Mouse (Mus musculus): ENCODE data around the gene P2rx1.

The P2rx1 gene

GRCm38 (mm10) chr11:72987807-72988206 is 11.1 kb upstream of the P2rx1 start:
- DNase-seq (ENCODE audit: low read depth) = no peak

- DNase-seq (ENCODE audit: low read depth) = no peak
Measured at GRCm38 (mm10) chr11:72989044-72989443, 9.9 kb upstream of the P2rx1 start.

GRCm38 (mm10) chr11:72990688-72991087 is 8.2 kb upstream of the P2rx1 start:
- no peak for DNase-seq (ENCODE audit: low read depth)

GRCm38 (mm10) chr11:72991961-72992360 is 6.9 kb upstream of the P2rx1 start:
- no peak for DNase-seq (ENCODE audit: low read depth)

- DNase-seq (ENCODE audit: low read depth) = no peak
Measured at GRCm38 (mm10) chr11:72996346-72996745, 2.6 kb upstream of the P2rx1 start.

GRCm38 (mm10) chr11:72996781-72997180 is 2.1 kb upstream of the P2rx1 start:
- no peak for DNase-seq (ENCODE audit: low read depth)

- no peak for DNase-seq (ENCODE audit: low read depth)
Measured at GRCm38 (mm10) chr11:72997529-72998326, 1.2 kb upstream of the P2rx1 start.

GRCm38 (mm10) chr11:73001029-73001428 is 2.1 kb downstream of the P2rx1 start:
- DNase-seq (ENCODE audit: low read depth) = peak; percentile 81

GRCm38 (mm10) chr11:73006377-73006776 is 7.5 kb downstream of the P2rx1 start:
- DNase-seq (ENCODE audit: low read depth) = peak; percentile 87

- DNase-seq (ENCODE audit: low read depth) = no peak
Measured at GRCm38 (mm10) chr11:73007113-73007512, 8.2 kb downstream of the P2rx1 start.

- DNase-seq (ENCODE audit: low read depth) = peak; percentile 77
Measured at GRCm38 (mm10) chr11:73007698-73008481, 9.0 kb downstream of the P2rx1 start.

- no peak for DNase-seq (ENCODE audit: low read depth)
Measured at GRCm38 (mm10) chr11:73008826-73009225, 9.9 kb downstream of the P2rx1 start.

GRCm38 (mm10) chr11:73009531-73010274 is 10.8 kb downstream of the P2rx1 start:
- no peak for DNase-seq (ENCODE audit: low read depth)

GRCm38 (mm10) chr11:73013981-73014380 is 15.1 kb downstream of the P2rx1 start:
- no peak for DNase-seq (ENCODE audit: low read depth)

- no peak for DNase-seq (ENCODE audit: low read depth)
Measured at GRCm38 (mm10) chr11:73014831-73015344, 16.0 kb downstream of the P2rx1 start.

- no peak for DNase-seq (ENCODE audit: low read depth)
Measured at GRCm38 (mm10) chr11:73015391-73016102, 16.6 kb downstream of the P2rx1 start.

GRCm38 (mm10) chr11:73016103-73016420 is 17.2 kb downstream of the P2rx1 start:
- DNase-seq (ENCODE audit: low read depth) = no peak

- DNase-seq (ENCODE audit: low read depth) = peak; percentile 94
Measured at GRCm38 (mm10) chr11:73018471-73019146, 19.7 kb downstream of the P2rx1 start, which contains the start of gene Camkk1. Camkk1 (plus strand) TSS chr11:73019008.

GRCm38 (mm10) chr11:73019147-73019795 is 20.4 kb downstream of the P2rx1 start:
- peak; percentile 91 for DNase-seq (ENCODE audit: low read depth)

- no peak for DNase-seq (ENCODE audit: low read depth)
Measured at GRCm38 (mm10) chr11:73020953-73021800, 22.3 kb downstream of the P2rx1 start.

Measured in naive thymus-derived CD4-positive, alpha-beta T cell, adult 2 months (primary cell).